ENCODE assay signal across 8 mouse cellular contexts in genomic region chr13:8869578-8870157, GRCm38 (mm10). TPM values are rescaled to one million over a fixed set of nuclear protein-coding genes. Genes with fewer than 3 reads are reported as not detected.
A peak's percentile ranks its signal among the peaks of the same experiment; 100 is the strongest.
DNase-seq lines count a peak whose midpoint lies in the region; ATAC-seq lines count a peak whose summit lies in the region.

No protein-coding gene starts in this region.

- H3K9me3 ChIP-seq in erythroblast, embryonic 14.5 days (ENCODE audit: control insufficient read depth, low read length) = no peaks in the 10 kb centered on the region
- no peaks in the 10 kb centered on the region for H3K9me3 ChIP-seq in forebrain, embryonic 13.5 days (replicated peaks)
- H3K9me3 ChIP-seq in liver, embryonic 11.5 days (ENCODE audit: control insufficient read depth, low read length) = no peaks in the 10 kb centered on the region

- H3K4me3 ChIP-seq in erythroblast, embryonic 14.5 days (replicated peaks) = peak overlapping the region; percentile 87
- H3K4me3 ChIP-seq in forebrain, embryonic 13.5 days = peak overlapping the region; percentile 83
- H3K4me3 ChIP-seq in liver, embryonic 11.5 days (ENCODE audit: low read depth, low read length) = peak overlapping the region; percentile 93

- H3K27ac ChIP-seq in forebrain, embryonic 13.5 days = no peak overlapping the region
- no peak overlapping the region for H3K27ac ChIP-seq in liver, embryonic 11.5 days (ENCODE audit: low read depth, low read length)

- H3K36me3 ChIP-seq in erythroblast, embryonic 14.5 days (ENCODE audit: control insufficient read depth) = peaks cover 21% of the 10 kb centered on the region
- H3K36me3 ChIP-seq in forebrain, embryonic 13.5 days (ENCODE audit: poor library complexity, severe bottlenecking) = peaks cover 6% of the 10 kb centered on the region; the same call in 1 of the 2 replicates
- no peaks in the 10 kb centered on the region; the same call in 1 of the 2 replicates for H3K36me3 ChIP-seq in liver, embryonic 11.5 days (ENCODE audit: control insufficient read depth, insufficient read depth, low read length)

- 72% methylated on average over 5 of the region's 5 CpGs for WGBS in forebrain, embryonic 13.5 days
- 63% methylated on average over 5 of the region's 5 CpGs for WGBS in liver, embryonic 11.5 days

- H3K4me1 ChIP-seq in erythroblast, embryonic 14.5 days (ENCODE audit: control insufficient read depth) = peaks cover 26% of the 10 kb centered on the region
- H3K4me1 ChIP-seq in forebrain, embryonic 13.5 days = peaks cover 15% of the 10 kb centered on the region
- H3K4me1 ChIP-seq in liver, embryonic 11.5 days (replicated peaks; ENCODE audit: control insufficient read depth, insufficient read depth, low read length) = peaks cover 7% of the 10 kb centered on the region

- ATAC-seq in erythroblast, adult 5-6 weeks (replicated peaks; ENCODE audit: low FRiP score, poor library complexity, severe bottlenecking) = no peak
- ATAC-seq in forebrain, embryonic 13.5 days = no peak
- ATAC-seq in liver, embryonic 11.5 days (replicated peaks; ENCODE audit: low FRiP score) = no peak

- H3K9ac ChIP-seq in forebrain, embryonic 13.5 days = peak overlapping the region; percentile 92
- H3K9ac ChIP-seq in liver, embryonic 11.5 days (ENCODE audit: low read depth, low read length) = peak overlapping the region; percentile 85

- H3K27me3 ChIP-seq in erythroblast, embryonic 14.5 days (ENCODE audit: control insufficient read depth) = no peaks in the 10 kb centered on the region
- no peaks in the 10 kb centered on the region for H3K27me3 ChIP-seq in forebrain, embryonic 13.5 days
- H3K27me3 ChIP-seq in liver, embryonic 11.5 days (replicated peaks; ENCODE audit: control insufficient read depth, insufficient read depth, low read length) = no peaks in the 10 kb centered on the region

- peak overlapping the region; percentile 81 for H3K4me2 ChIP-seq in forebrain, embryonic 13.5 days
- H3K4me2 ChIP-seq in liver, embryonic 11.5 days = peak overlapping the region; percentile 89

- DNase-seq in 416B (ENCODE audit: low read depth) = peak; percentile 32
- DNase-seq in liver, embryonic 11.5 days (ENCODE audit: low spot score) = no peak
- no peak for DNase-seq in thymus, postnatal 14 days
- DNase-seq in testis, postnatal 10 days (ENCODE audit: low spot score) = no peak
- no peak for DNase-seq in T-cell, adult 2 months (ENCODE audit: low spot score)

RNA-seq across cellular contexts. Expression of gene Wdr37, which starts 2.0 kb away (rescaled TPM):
- polyA plus RNA-seq in erythroblast, embryonic 14.5 days (2012) = 0.26 and 0.52 TPM in 2 replicates
- 11.3 and 20.9 TPM in 2 replicates for total RNA-seq in erythroblast, adult 5-6 weeks (2015; ENCODE audit: low replicate concordance)
- 12.3 and 21.3 TPM in 2 replicates for total RNA-seq in erythroblast, adult 5-6 weeks (2017; ENCODE audit: low replicate concordance)
- polyA plus RNA-seq in forebrain, embryonic 13.5 days (2015; fragmentation: Nextera tagmentation; extraction: Ambion mirVana) = 43.4 and 46.0 TPM in 2 replicates
- 17.5 and 18.0 TPM in 2 replicates for polyA plus RNA-seq in liver, embryonic 11.5 days (2014; fragmentation: Nextera tagmentation; extraction: Ambion mirVana)

RNA-seq across cellular contexts. Expression of gene Idi1, which starts 15.6 kb away (rescaled TPM):
- polyA plus RNA-seq in erythroblast, embryonic 14.5 days (2012) = 0.20 and 0.22 TPM in 2 replicates
- total RNA-seq in erythroblast, adult 5-6 weeks (2015; ENCODE audit: low replicate concordance) = 5.8 and 10.0 TPM in 2 replicates
- total RNA-seq in erythroblast, adult 5-6 weeks (2017; ENCODE audit: low replicate concordance) = 6.1 and 8.0 TPM in 2 replicates
- polyA plus RNA-seq in forebrain, embryonic 13.5 days (2015; fragmentation: Nextera tagmentation; extraction: Ambion mirVana) = 103 and 120 TPM in 2 replicates
- 91.0 and 108 TPM in 2 replicates for polyA plus RNA-seq in liver, embryonic 11.5 days (2014; fragmentation: Nextera tagmentation; extraction: Ambion mirVana)

Comparison
In these comparisons a context has a peak if more than half of its experiments do, and no peak if none do; other contexts are left out.
1. RNA of gene Wdr37, which starts 2.0 kb away (polyA plus RNA-seq): 43.4 to 46.0 TPM in forebrain, embryonic 13.5 days and 17.5 to 18.0 TPM in liver, embryonic 11.5 days; 0.26 to 0.52 TPM in erythroblast, embryonic 14.5 days; every median in the first group is over 10 times any median in the second.
2. RNA of gene Idi1, which starts 15.6 kb away (polyA plus RNA-seq): 103 to 120 TPM in forebrain, embryonic 13.5 days and 91.0 to 108 TPM in liver, embryonic 11.5 days; 0.20 to 0.22 TPM in erythroblast, embryonic 14.5 days; every median in the first group is over 10 times any median in the second.
3. Peak in every context shown above with its lines, with median percentiles within 50 percentile points of each other: H3K4me3 ChIP-seq.